Mouse (Mus musculus): ENCODE measurements around the gene Gm3248.
"Not testable (repeated sequence)": the region's sequence is repeated elsewhere in the genome, so short reads cannot be mapped to it uniquely, and the experiment has no call there.

The Gm3248 gene

GRCm38 (mm10) chr14:5961635-5962034, at the start of gene Gm3248:
TSS of gene Gm3248 (minus strand) at chr14:5961745.
- DNase-seq (ENCODE audit: low spot score): not testable (repeated sequence)

GRCm38 (mm10) chr14:5987136-5987535, 25.6 kb upstream of the Gm3248 start:
- DNase-seq (ENCODE audit: low spot score): peak; percentile 18

- not testable (repeated sequence) for DNase-seq (ENCODE audit: low spot score)
These were observed 17.5 kb upstream of the Gm3248 start, which contains the start of gene Gm3453 for GRCm38 (mm10) chr14:5979037-5979436. TSS of gene Gm3453 (minus strand) at chr14:5979137.

GRCm38 (mm10) chr14:5962441-5962840, 896 bp upstream of the Gm3248 start:
- DNase-seq (ENCODE audit: low spot score): not testable (repeated sequence)

GRCm38 (mm10) chr14:5961102-5961501, 443 bp downstream of the Gm3248 start:
- DNase-seq (ENCODE audit: low spot score): not testable (repeated sequence)

- not testable (repeated sequence) for DNase-seq (ENCODE audit: low spot score)
These were observed 1.1 kb downstream of the Gm3248 start for GRCm38 (mm10) chr14:5960479-5960878.

- not testable (repeated sequence) for DNase-seq (ENCODE audit: low spot score)
These were observed 38.3 kb downstream of the Gm3248 start for GRCm38 (mm10) chr14:5923276-5923675.

GRCm38 (mm10) chr14:5918330-5918942, 43.1 kb downstream of the Gm3248 start:
- not testable (repeated sequence) for DNase-seq (ENCODE audit: low spot score)

GRCm38 (mm10) chr14:5913701-5914100, 47.8 kb downstream of the Gm3248 start:
- not testable (repeated sequence) for DNase-seq (ENCODE audit: low spot score)
